Mouse (Mus musculus) stomach, embryonic 14.5 days (tissue): ENCODE results near the gene Gpc5. TPM values are rescaled to one million over a fixed set of nuclear protein-coding genes. Genes with fewer than 3 reads are reported as not detected.
A peak's percentile ranks its signal among the peaks of the same experiment; 100 is the strongest.

ENCODE experiments used
- ATAC-seq: fragments of 200-750 bp; cut with Nextera tagmentation; 2 replicates; pipeline ENCODE4 v1.8.0; 2017; ENCODE audit warnings: low read depth, moderate TSS enrichment; ENCODE audit not compliant: insufficient number of reproducible peaks, insufficient read depth, low FRiP score
- H3K27ac ChIP-seq: fragments of 300-500 bp; sonication (generic); 2 replicates; pipeline ENCODE4 v1.5.1; 2014; ENCODE audit warnings: mild to moderate bottlenecking, low read length, moderate library complexity, mixed read lengths
- H3K27me3 ChIP-seq: fragments of 300-500 bp; sonication (generic); 2 replicates; pipeline ENCODE4 v1.6.1; 2014; ENCODE audit warnings: low read length, control low read depth, mixed read lengths; ENCODE audit not compliant: control insufficient read depth, insufficient read depth
- H3K36me3 ChIP-seq: fragments of 300-500 bp; sonication (generic); 2 replicates; pipeline ENCODE4 v1.6.1; 2014; ENCODE audit warnings: mild to moderate bottlenecking, control low read depth, low read length, moderate library complexity, mixed read lengths; ENCODE audit not compliant: control insufficient read depth, insufficient read depth
- H3K4me1 ChIP-seq: fragments of 300-500 bp; sonication (generic); 2 replicates; pipeline ENCODE4 v1.6.1; 2014; ENCODE audit warnings: low read length, control low read depth, mixed read lengths; ENCODE audit not compliant: control insufficient read depth, insufficient read depth
- H3K4me2 ChIP-seq: fragments of 300-500 bp; sonication (generic); replicated peaks from 2 replicates; pipeline ENCODE4 v1.6.1; 2014; ENCODE audit warnings: low read depth, low read length, control low read depth
- H3K4me3 ChIP-seq: fragments of 300-500 bp; sonication (generic); 2 replicates; pipeline ENCODE4 v1.5.1; 2014; ENCODE audit warnings: low read depth, low read length, control low read depth
- H3K9ac ChIP-seq: fragments of 300-500 bp; sonication (generic); replicated peaks from 2 replicates; pipeline ENCODE4 v1.6.1; 2014; ENCODE audit warnings: low read depth, mild to moderate bottlenecking, control low read depth, low read length, moderate library complexity, mixed read lengths
- H3K9me3 ChIP-seq: fragments of 300-500 bp; sonication (generic); 2 replicates; pipeline ENCODE4 v1.6.1; 2016; ENCODE audit warnings: low read depth, low read length, control low read depth; ENCODE audit not compliant: control insufficient read depth
- WGBS: fragments of 180-500 bp; shearing (Covaris S2); extraction: QIAGEN DNeasy Blood & Tissue Kit; methylation state at CpG from one replicate; pipeline ENCODE4 v1.1.7; 2014; 5-methylcytosine and 5-hydroxymethylcytosine counted together
- polyA plus RNA-seq: library from polyadenylated mRNA; unstranded; fragments of >200 nt; fragmentation: Nextera tagmentation; extraction: Ambion mirVana; gene quantifications from 2 replicates; pipeline ENCODE4 v1.2.1, GENCODE M21; 2014

Gene Gpc5
- polyA plus RNA-seq, 1 experiment from 2014 or later: 0.48 TPM

- Histone ChIP-seq H3K9ac (no peak overlapping the region), H3K4me2 (no peak overlapping the region), H3K9me3 (no peaks in the 10 kb centered on the region), H3K4me1 (no peaks in the 10 kb centered on the region), H3K27me3 (no peaks in the 10 kb centered on the region), H3K4me3 (no peak overlapping the region), H3K36me3 (no peaks in the 10 kb centered on the region), H3K27ac (no peak overlapping the region)
- 73% methylated on average over 4 of the region's 4 CpGs for WGBS
- no peak for ATAC-seq
Measured at GRCm38 (mm10) chr14:115551996-115552395, 460.0 kb downstream of the Gpc5 start.

- Histone ChIP-seq H3K4me1 (no peaks in the 10 kb centered on the region), H3K27me3 (no peaks in the 10 kb centered on the region), H3K9ac (no peak overlapping the region), H3K4me2 (no peak overlapping the region), H3K9me3 (no peaks in the 10 kb centered on the region), H3K4me3 (no peak overlapping the region), H3K27ac (no peak overlapping the region), H3K36me3 (no peaks in the 10 kb centered on the region)
- 64% methylated on average over 3 of the region's 3 CpGs for WGBS
- no peak for ATAC-seq
Measured at GRCm38 (mm10) chr14:115580466-115581255, 488.6 kb downstream of the Gpc5 start.

- H3K9me3 ChIP-seq: no peaks in the 10 kb centered on the region
- H3K36me3 ChIP-seq: no peaks in the 10 kb centered on the region
- no peak overlapping the region for H3K4me3 ChIP-seq
- H3K4me1 ChIP-seq: no peaks in the 10 kb centered on the region
- no peaks in the 10 kb centered on the region for H3K27me3 ChIP-seq
- no peak for ATAC-seq
- H3K27ac ChIP-seq: no peak overlapping the region
- no peak overlapping the region for H3K9ac ChIP-seq
- no peak overlapping the region for H3K4me2 ChIP-seq
- WGBS: 86% methylated on average over 2 of the region's 2 CpGs
Measured at GRCm38 (mm10) chr14:115581256-115581633, 489.2 kb downstream of the Gpc5 start.

- Histone ChIP-seq H3K4me1 (no peaks in the 10 kb centered on the region), H3K36me3 (no peaks in the 10 kb centered on the region), H3K27me3 (no peaks in the 10 kb centered on the region), H3K4me2 (no peak overlapping the region), H3K27ac (no peak overlapping the region), H3K9me3 (no peaks in the 10 kb centered on the region), H3K9ac (no peak overlapping the region), H3K4me3 (no peak overlapping the region)
- WGBS: 62% methylated on average over 8 of the region's 8 CpGs
- ATAC-seq: peak; percentile 37; the same call in 1 of the 2 replicates
Measured at GRCm38 (mm10) chr14:115600259-115601029, 508.4 kb downstream of the Gpc5 start.

GRCm38 (mm10) chr14:115614154-115614553 lies 522.1 kb downstream of the Gpc5 start:
- H3K36me3 ChIP-seq: no peaks in the 10 kb centered on the region
- WGBS: 65% methylated on average over 4 of the region's 4 CpGs
- no peak overlapping the region for H3K4me2 ChIP-seq
- no peaks in the 10 kb centered on the region for H3K4me1 ChIP-seq
- H3K4me3 ChIP-seq: no peak overlapping the region
- H3K9me3 ChIP-seq: no peaks in the 10 kb centered on the region
- no peak for ATAC-seq
- H3K27me3 ChIP-seq: no peaks in the 10 kb centered on the region
- H3K9ac ChIP-seq: no peak overlapping the region
- no peak overlapping the region for H3K27ac ChIP-seq

- no peak for ATAC-seq
- 53% methylated on average over 2 of the region's 2 CpGs for WGBS
- no peaks in the 10 kb centered on the region for H3K9me3 ChIP-seq
- H3K4me2 ChIP-seq: no peak overlapping the region
- H3K27me3 ChIP-seq: no peaks in the 10 kb centered on the region
- H3K27ac ChIP-seq: no peak overlapping the region
- H3K9ac ChIP-seq: no peak overlapping the region
- H3K4me1 ChIP-seq: no peaks in the 10 kb centered on the region
- H3K36me3 ChIP-seq: no peaks in the 10 kb centered on the region
- no peak overlapping the region for H3K4me3 ChIP-seq
Measured at GRCm38 (mm10) chr14:115616305-115616704, 524.3 kb downstream of the Gpc5 start.

- no peaks in the 10 kb centered on the region for H3K4me1 ChIP-seq
- H3K27ac ChIP-seq: no peak overlapping the region
- H3K4me2 ChIP-seq: no peak overlapping the region
- no peaks in the 10 kb centered on the region for H3K36me3 ChIP-seq
- WGBS: 55% methylated on average over 7 of the region's 7 CpGs
- no peaks in the 10 kb centered on the region for H3K9me3 ChIP-seq
- no peak overlapping the region for H3K9ac ChIP-seq
- no peak overlapping the region for H3K4me3 ChIP-seq
- no peaks in the 10 kb centered on the region for H3K27me3 ChIP-seq
- no peak for ATAC-seq
Measured at GRCm38 (mm10) chr14:115616846-115617245, 524.8 kb downstream of the Gpc5 start.

GRCm38 (mm10) chr14:115620473-115620872 lies 528.5 kb downstream of the Gpc5 start:
- no peaks in the 10 kb centered on the region for H3K36me3 ChIP-seq
- no peak overlapping the region for H3K9ac ChIP-seq
- no peak overlapping the region for H3K4me2 ChIP-seq
- H3K27me3 ChIP-seq: no peaks in the 10 kb centered on the region
- no peak for ATAC-seq
- no peak overlapping the region for H3K4me3 ChIP-seq
- no peak overlapping the region for H3K27ac ChIP-seq
- H3K9me3 ChIP-seq: no peaks in the 10 kb centered on the region; the same call in 1 of the 2 replicates
- H3K4me1 ChIP-seq: no peaks in the 10 kb centered on the region
